Mouse (Mus musculus) cerebral cortex, adult 2 months (tissue): ENCODE measurements around the gene Hba-x.

Experiments
- WGBS: fragments of 180-500 bp; shearing (Covaris S2); methylation state at CpG from one replicate; pipeline ENCODE4 v1.1.7; 2018; 5-methylcytosine and 5-hydroxymethylcytosine counted together

The Hba-x gene

GRCm38 (mm10) chr11:32276347-32276746 lies at the start of gene Hba-x:
Gene Hba-x (plus strand): TSS chr11:32276400.
- WGBS: 83% methylated on average over 3 of the region's 3 CpGs

- WGBS: 23% methylated on average over 1 of the region's 1 CpGs
Observed at GRCm38 (mm10) chr11:32227041-32227440, 49.2 kb upstream of the Hba-x start.

- WGBS: 85% methylated on average over 9 of the region's 9 CpGs
Observed at GRCm38 (mm10) chr11:32227555-32227954, 48.6 kb upstream of the Hba-x start.

- WGBS: 80% methylated on average over 3 of the region's 3 CpGs
Observed at GRCm38 (mm10) chr11:32228292-32228845, 47.8 kb upstream of the Hba-x start.

GRCm38 (mm10) chr11:32230220-32230619 lies 46.0 kb upstream of the Hba-x start:
- 39% methylated on average over 4 of the region's 4 CpGs for WGBS

- WGBS: 62% methylated on average over 2 of the region's 2 CpGs
Observed at GRCm38 (mm10) chr11:32231125-32231524, 45.1 kb upstream of the Hba-x start.

- WGBS: 76% methylated on average over 10 of the region's 10 CpGs
Observed at GRCm38 (mm10) chr11:32232848-32233247, 43.4 kb upstream of the Hba-x start.

GRCm38 (mm10) chr11:32233895-32234294 lies 42.3 kb upstream of the Hba-x start:
- WGBS: 71% methylated on average over 3 of the region's 3 CpGs

GRCm38 (mm10) chr11:32234816-32235485 lies 41.2 kb upstream of the Hba-x start:
- WGBS: 73% methylated on average over 6 of the region's 6 CpGs

- WGBS: 11% methylated on average over 3 of the region's 3 CpGs
Observed at GRCm38 (mm10) chr11:32235646-32236045, 40.6 kb upstream of the Hba-x start.

GRCm38 (mm10) chr11:32236132-32236531 lies 40.1 kb upstream of the Hba-x start:
- WGBS: 50% methylated on average over 2 of the region's 2 CpGs

GRCm38 (mm10) chr11:32236712-32237410 lies 39.3 kb upstream of the Hba-x start:
- 50% methylated on average over 9 of the region's 9 CpGs for WGBS

GRCm38 (mm10) chr11:32237411-32237795 lies 38.8 kb upstream of the Hba-x start:
- WGBS: 71% methylated on average over 3 of the region's 3 CpGs

GRCm38 (mm10) chr11:32238093-32238860 lies 37.9 kb upstream of the Hba-x start:
- WGBS: 12% methylated on average over 5 of the region's 5 CpGs

GRCm38 (mm10) chr11:32242209-32242608 lies 34.0 kb upstream of the Hba-x start:
- WGBS: 80% methylated on average over 3 of the region's 3 CpGs

- 37% methylated on average over 7 of the region's 7 CpGs for WGBS
Observed at GRCm38 (mm10) chr11:32243205-32243955, 32.8 kb upstream of the Hba-x start.

GRCm38 (mm10) chr11:32244064-32244463 lies 32.1 kb upstream of the Hba-x start:
- WGBS: 25% methylated on average over 3 of the region's 3 CpGs

- WGBS: 76% methylated on average over 1 of the region's 1 CpGs
Observed at GRCm38 (mm10) chr11:32244617-32245016, 31.6 kb upstream of the Hba-x start.

- WGBS: 73% methylated on average over 6 of the region's 6 CpGs
Observed at GRCm38 (mm10) chr11:32245614-32246013, 30.6 kb upstream of the Hba-x start.

GRCm38 (mm10) chr11:32248350-32248749 lies 27.9 kb upstream of the Hba-x start:
- 66% methylated on average over 3 of the region's 3 CpGs for whole genome bisulfite sequencing
